Mouse (Mus musculus): ENCODE data around the gene Focad.

DNA sequence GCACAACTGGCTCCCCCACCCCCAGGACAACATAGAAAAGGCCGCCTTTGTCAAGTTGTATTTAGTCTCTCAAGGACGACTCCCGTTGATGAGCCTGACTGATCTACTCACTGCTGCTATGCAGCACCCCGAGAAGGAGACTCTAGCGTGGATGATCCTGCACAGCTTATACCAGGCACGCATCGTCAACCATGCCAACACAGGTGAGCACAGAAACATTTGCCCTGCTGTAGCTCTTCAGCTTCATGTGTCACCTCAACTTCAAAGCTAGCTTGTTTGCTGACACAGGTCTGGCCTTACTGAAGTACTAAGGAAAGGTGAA lies 306.5 kb downstream of the Focad start:
- TF ChIP-seq TAL1 (IDR thresholded peaks at IDR 0.05; ENCODE audit: low read length) (no peak), GATA1 (IDR thresholded peaks at IDR 0.05; ENCODE audit: low read length) (no peak)
